Mouse (Mus musculus): ENCODE results near the gene Mcpt4. TPM values are rescaled to one million over a fixed set of nuclear protein-coding genes. Genes with fewer than 3 reads are reported as not detected.
"Not testable (repeated sequence)": the region's sequence is repeated elsewhere in the genome, so short reads cannot be mapped to it uniquely, and the experiment has no call there.

The Mcpt4 gene
- 1.9 and 2.0 TPM in 2 replicates for polyA plus RNA-seq (2015; fragmentation: Nextera tagmentation; extraction: Ambion mirVana)

DNA sequence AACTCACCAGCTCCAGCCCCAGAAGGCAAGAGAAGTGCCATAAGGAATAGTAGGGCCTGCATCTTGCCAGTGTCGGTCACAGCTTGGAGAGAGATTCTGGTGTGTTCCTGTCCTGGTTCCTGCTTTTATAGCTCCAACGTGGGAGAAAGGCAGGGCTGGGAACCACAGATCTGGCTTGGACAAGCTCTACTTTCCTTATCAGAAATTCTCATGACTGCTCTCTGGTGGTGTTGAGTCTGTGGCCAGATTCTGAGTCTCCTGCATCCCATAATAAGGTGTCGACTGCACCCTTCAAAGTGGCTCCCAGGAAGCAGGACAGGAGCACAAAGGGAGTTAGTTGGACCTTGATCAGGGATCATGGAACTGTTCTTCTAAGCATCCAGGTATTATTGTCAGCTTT, at the start of gene Mcpt4:
Gene Mcpt4 (minus strand): TSS at position 101 of the 400 bp plus-strand sequence.
- WGBS: 63% methylated on average over 3 of the region's 3 CpGs
- not testable (repeated sequence) for H3K36me3 ChIP-seq (ENCODE audit: control insufficient read depth, insufficient read depth); H3K27me3 ChIP-seq (replicated peaks; ENCODE audit: control insufficient read depth, insufficient read depth, low read length); ATAC-seq; H3K4me3 ChIP-seq (ENCODE audit: low read depth, low read length); H3K27ac ChIP-seq (ENCODE audit: low read depth, low read length); H3K9ac ChIP-seq (ENCODE audit: low read depth, low read length); H3K4me1 ChIP-seq (replicated peaks; ENCODE audit: control insufficient read depth, insufficient read depth, low read length); H3K9me3 ChIP-seq (ENCODE audit: control insufficient read depth); H3K4me2 ChIP-seq (replicated peaks; ENCODE audit: low read depth)

DNA sequence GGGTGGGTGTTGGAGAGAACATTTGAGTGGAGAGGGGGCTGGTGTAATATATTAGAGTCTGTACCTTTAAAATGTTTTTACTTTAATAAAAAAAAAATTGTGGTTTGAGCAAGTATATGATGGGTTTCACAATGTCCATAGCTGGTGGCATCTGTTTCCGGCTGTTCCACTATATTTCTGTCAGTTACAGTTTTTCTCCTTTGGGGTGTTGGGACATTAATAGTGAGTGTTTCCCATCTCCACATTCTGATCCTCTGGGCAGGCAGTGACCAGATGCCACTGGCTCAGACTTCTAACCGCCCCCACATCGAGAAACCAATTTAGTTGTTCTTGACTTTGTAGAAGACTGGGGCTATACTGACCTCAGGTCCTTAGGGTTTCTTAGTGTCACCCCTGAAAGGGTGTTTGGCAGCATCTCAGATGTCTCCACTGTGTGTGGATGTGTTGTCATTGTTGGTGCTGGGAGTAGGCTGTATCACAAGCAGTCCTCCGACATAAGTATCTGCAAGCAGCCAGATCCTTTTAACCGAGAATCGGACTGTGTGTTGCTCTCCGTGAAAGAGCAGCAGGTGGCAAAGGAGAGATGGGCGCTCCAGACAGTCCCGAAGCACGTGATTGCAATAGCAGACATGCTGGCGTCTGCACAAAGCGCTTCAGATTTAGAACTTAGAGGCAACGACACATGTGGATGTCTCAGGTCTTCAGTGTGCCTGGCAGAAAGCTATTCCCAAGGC, 43.5 kb upstream of the Mcpt4 start:
- no peak for TF ChIP-seq CTCF (IDR thresholded peaks at IDR 0.05; ENCODE audit: low read depth)
- H3K9me3 ChIP-seq (ENCODE audit: control insufficient read depth): no peaks in the 10 kb centered on the region
- no peak overlapping the region for H3K9ac ChIP-seq (ENCODE audit: low read depth, low read length)
- H3K36me3 ChIP-seq (ENCODE audit: control insufficient read depth, insufficient read depth): no peaks in the 10 kb centered on the region
- no peaks in the 10 kb centered on the region for H3K4me1 ChIP-seq (replicated peaks; ENCODE audit: control insufficient read depth, insufficient read depth, low read length)
- ATAC-seq: no peak
- no peaks in the 10 kb centered on the region for H3K27me3 ChIP-seq (replicated peaks; ENCODE audit: control insufficient read depth, insufficient read depth, low read length)
- 82% methylated on average over 13 of the region's 13 CpGs for WGBS
- H3K27ac ChIP-seq (ENCODE audit: low read depth, low read length): no peak overlapping the region
- no peak overlapping the region for H3K4me2 ChIP-seq (replicated peaks; ENCODE audit: low read depth)
- H3K4me3 ChIP-seq (ENCODE audit: low read depth, low read length): no peak overlapping the region

DNA sequence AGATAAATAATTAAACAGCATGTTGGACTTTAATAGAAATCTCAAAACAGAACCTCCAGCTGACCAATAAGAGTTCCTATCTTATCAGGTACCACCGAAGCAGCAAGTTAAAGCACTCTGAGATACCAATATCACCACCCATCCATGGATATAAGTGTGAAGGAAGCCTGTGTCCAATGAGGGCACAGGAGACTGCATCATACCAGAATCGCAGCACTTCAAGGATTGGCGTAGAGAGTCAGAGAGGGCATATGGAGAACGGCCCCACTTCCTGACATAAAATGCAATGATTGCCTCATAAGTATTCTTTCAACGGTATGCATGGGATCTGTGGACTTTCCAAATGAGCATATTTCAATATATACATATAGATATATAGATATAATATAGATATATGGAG, 42.9 kb upstream of the Mcpt4 start:
- no peak for TF ChIP-seq CTCF (IDR thresholded peaks at IDR 0.05; ENCODE audit: low read depth)
- Histone ChIP-seq H3K9me3 (ENCODE audit: control insufficient read depth) (no peaks in the 10 kb centered on the region), H3K4me2 (replicated peaks; ENCODE audit: low read depth) (no peak overlapping the region), H3K4me1 (replicated peaks; ENCODE audit: control insufficient read depth, insufficient read depth, low read length) (no peaks in the 10 kb centered on the region), H3K27me3 (replicated peaks; ENCODE audit: control insufficient read depth, insufficient read depth, low read length) (no peaks in the 10 kb centered on the region), H3K4me3 (ENCODE audit: low read depth, low read length) (no peak overlapping the region), H3K27ac (ENCODE audit: low read depth, low read length) (no peak overlapping the region), H3K9ac (ENCODE audit: low read depth, low read length) (no peak overlapping the region), H3K36me3 (ENCODE audit: control insufficient read depth, insufficient read depth) (no peaks in the 10 kb centered on the region)
- ATAC-seq: no peak
- WGBS: 68% methylated on average over 5 of the region's 5 CpGs

DNA sequence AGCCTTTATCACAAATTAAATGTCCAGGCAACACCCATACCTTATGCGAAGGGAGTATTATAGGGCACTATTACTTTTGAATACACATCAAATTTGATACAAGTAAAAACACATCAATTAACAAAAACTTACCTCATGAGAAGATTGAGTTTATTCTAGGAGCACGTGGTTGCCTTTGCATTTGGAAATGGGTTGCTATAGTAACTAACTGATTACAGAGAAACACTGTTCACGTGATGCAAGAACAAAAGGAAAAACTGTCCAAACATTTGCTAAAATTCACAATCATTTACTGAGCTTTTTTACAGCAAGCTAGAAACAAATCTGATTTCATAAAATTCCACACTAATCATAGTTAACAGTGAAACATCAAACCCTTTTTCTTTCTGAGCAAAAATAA, 41.3 kb upstream of the Mcpt4 start:
- no peak overlapping the region for H3K4me3 ChIP-seq (ENCODE audit: low read depth, low read length)
- H3K27ac ChIP-seq (ENCODE audit: low read depth, low read length): no peak overlapping the region
- no peak for ATAC-seq
- H3K4me1 ChIP-seq (replicated peaks; ENCODE audit: control insufficient read depth, insufficient read depth, low read length): no peaks in the 10 kb centered on the region
- H3K9ac ChIP-seq (ENCODE audit: low read depth, low read length): no peak overlapping the region
- no peaks in the 10 kb centered on the region for H3K27me3 ChIP-seq (replicated peaks; ENCODE audit: control insufficient read depth, insufficient read depth, low read length)
- H3K9me3 ChIP-seq (ENCODE audit: control insufficient read depth): no peaks in the 10 kb centered on the region
- WGBS: 59% methylated on average over 3 of the region's 3 CpGs
- TF ChIP-seq CTCF (IDR thresholded peaks at IDR 0.05; ENCODE audit: low read depth): no peak
- H3K4me2 ChIP-seq (replicated peaks; ENCODE audit: low read depth): no peak overlapping the region
- H3K36me3 ChIP-seq (ENCODE audit: control insufficient read depth, insufficient read depth): no peaks in the 10 kb centered on the region

DNA sequence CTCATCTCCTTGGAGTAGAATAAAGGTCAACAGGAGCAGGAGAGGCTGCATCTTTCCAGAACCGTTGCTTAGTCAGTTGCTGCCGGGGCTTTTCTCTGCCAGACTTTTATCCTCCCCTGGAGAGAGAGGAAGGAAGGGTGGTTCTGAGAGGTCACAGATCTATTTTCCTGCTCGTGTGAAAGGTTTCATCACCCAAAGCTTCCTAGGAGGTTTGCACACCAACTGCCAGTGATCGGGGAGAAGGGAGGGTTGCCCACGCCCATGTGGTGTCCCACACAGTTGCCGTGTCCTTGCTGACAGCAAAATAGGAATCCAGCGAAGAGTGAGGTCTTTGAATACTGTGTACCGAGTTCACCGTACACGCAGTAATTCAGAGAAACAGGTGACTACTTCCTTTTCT, 40.3 kb upstream of the Mcpt4 start, which contains the start of gene Ctsg:
Gene Ctsg (minus strand): TSS at position 189 of the 400 bp plus-strand sequence.
- H3K4me2 ChIP-seq (replicated peaks; ENCODE audit: low read depth): no peak within 1 kb of the TSS
- no peak for ATAC-seq
- TF ChIP-seq CTCF (IDR thresholded peaks at IDR 0.05; ENCODE audit: low read depth): no peak
- H3K9ac ChIP-seq (ENCODE audit: low read depth, low read length): no peak within 1 kb of the TSS
- no peaks in the 10 kb centered on the region for H3K27me3 ChIP-seq (replicated peaks; ENCODE audit: control insufficient read depth, insufficient read depth, low read length)
- no peak within 1 kb of the TSS for H3K4me3 ChIP-seq (ENCODE audit: low read depth, low read length)
- H3K4me1 ChIP-seq (replicated peaks; ENCODE audit: control insufficient read depth, insufficient read depth, low read length): no peaks in the 10 kb centered on the region
- H3K9me3 ChIP-seq (ENCODE audit: control insufficient read depth): no peaks in the 10 kb centered on the region
- 66% methylated on average over 10 of the region's 10 CpGs for WGBS
- H3K27ac ChIP-seq (ENCODE audit: low read depth, low read length): no peak within 1 kb of the TSS
- no peaks in the 10 kb centered on the region for H3K36me3 ChIP-seq (ENCODE audit: control insufficient read depth, insufficient read depth)

DNA sequence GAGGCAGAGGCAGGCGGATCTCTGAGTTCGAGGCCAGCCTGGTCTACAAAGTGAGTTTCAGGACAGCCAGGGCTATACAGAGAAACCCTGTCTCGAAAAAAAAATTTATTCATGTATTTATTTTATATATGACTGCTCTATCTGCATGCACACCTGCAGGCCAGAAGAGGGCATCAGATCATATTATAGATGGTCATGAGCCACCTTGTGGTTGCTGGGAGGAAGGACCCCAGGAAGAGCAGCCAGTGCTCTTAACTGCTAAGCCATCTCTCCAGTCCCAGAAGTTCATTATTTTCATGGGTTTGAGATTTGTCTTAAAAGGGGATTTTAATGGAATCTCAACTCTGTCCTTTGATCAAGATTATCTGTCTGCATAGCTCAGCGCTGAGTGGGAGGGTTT, 36.8 kb upstream of the Mcpt4 start:
- no peaks in the 10 kb centered on the region for H3K9me3 ChIP-seq (ENCODE audit: control insufficient read depth)
- H3K36me3 ChIP-seq (ENCODE audit: control insufficient read depth, insufficient read depth): no peaks in the 10 kb centered on the region
- no peak overlapping the region for H3K4me2 ChIP-seq (replicated peaks; ENCODE audit: low read depth)
- H3K9ac ChIP-seq (ENCODE audit: low read depth, low read length): no peak overlapping the region
- no peak overlapping the region for H3K27ac ChIP-seq (ENCODE audit: low read depth, low read length)
- peak; percentile 68 for TF ChIP-seq CTCF (IDR thresholded peaks at IDR 0.05; ENCODE audit: low read depth)
- no peak overlapping the region for H3K4me3 ChIP-seq (ENCODE audit: low read depth, low read length)
- no peaks in the 10 kb centered on the region for H3K27me3 ChIP-seq (replicated peaks; ENCODE audit: control insufficient read depth, insufficient read depth, low read length)
- 79% methylated on average over 4 of the region's 4 CpGs for WGBS
- no peak for ATAC-seq
- no peaks in the 10 kb centered on the region for H3K4me1 ChIP-seq (replicated peaks; ENCODE audit: control insufficient read depth, insufficient read depth, low read length)

All from intestine, postnatal 0 days (tissue).